Mouse (Mus musculus) B cell, adult 67 days (primary cell): ENCODE measurements around the gene Mettl14. TPM values are rescaled to one million over a fixed set of nuclear protein-coding genes. Genes with fewer than 3 reads are reported as not detected.

Source experiments
- total RNA-seq, 2 experiments: library from RNA; stranded (reverse); gene quantifications; 4 replicates each; pipeline ENCODE4 v1.2.4; 2023

Mettl14 gene
- total RNA-seq: 10 to 100 TPM; 20.2 to 23.0 TPM

GRCm38 (mm10) chr3:123385486-123386156, at the start of gene Mettl14:
Mettl14 (minus strand) TSS chr3:123386108.

Other genes starting within 250 kb of the Mettl14 start
- gene Synpo2, start 150.0 kb downstream of the Mettl14 start, total RNA-seq: 10 to 100 TPM; 11.7 to 17.2 TPM
- 10 to 100 TPM; 15.9 to 18.3 TPM for gene Sec24d, start 118.7 kb downstream of the Mettl14 start, total RNA-seq
- gene Prss12, start 60.8 kb upstream of the Mettl14 start, total RNA-seq: 1 to 10 TPM; 1.6 to 2.6 TPM